Mouse (Mus musculus) megakaryocyte-erythroid progenitor cell, adult 5-6 weeks (primary cell): Measurements from ENCODE around the gene Mdga2. TPM values are rescaled to one million over a fixed set of nuclear protein-coding genes. Genes with fewer than 3 reads are reported as not detected.

Experiments
- ATAC-seq: replicated peaks from 2 replicates; pipeline ENCODE4 v1.8.0; 2016; ENCODE audit warnings: mild to moderate bottlenecking, inconsistent platforms; ENCODE audit not compliant: severe bottlenecking, poor library complexity, low FRiP score, low TSS enrichment
- total RNA-seq, 2 experiments: library from RNA; stranded (forward) in 1 of 2; stranded (reverse) in 1 of 2; fragments of 200-1000, 215-1000 nt in 1 of 2; fragments of >200 nt in 1 of 2; fragmentation: Nextera tagmentation in 1 of 2; gene quantifications; 2 replicates each; pipeline ENCODE4 v1.2.3; 2014 to 2017

The Mdga2 gene
- total RNA-seq, 2 experiments from 2014 or later: not detected

DNA sequence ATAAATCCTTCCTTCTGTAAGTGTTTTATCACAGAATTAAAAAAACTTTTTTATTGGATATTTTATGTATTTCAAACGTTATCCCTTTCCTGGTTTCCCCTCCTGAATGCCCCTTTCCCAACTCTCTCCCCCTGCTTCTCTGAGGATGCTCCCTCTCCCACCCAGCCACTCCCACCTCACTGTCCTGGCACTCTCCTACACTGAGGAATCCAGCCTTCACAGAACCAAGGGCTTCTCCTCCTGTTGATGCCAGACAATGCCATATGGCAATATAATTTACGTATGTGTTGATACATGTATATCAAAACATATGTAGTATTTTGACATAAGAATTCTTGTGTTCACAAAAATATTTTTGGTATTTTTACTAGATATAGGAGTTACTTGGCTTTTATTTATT lies 779.0 kb downstream of the Mdga2 start:
- ATAC-seq: no peak
